Mouse (Mus musculus) testis, adult 2 months (tissue): Measurements from ENCODE around the gene Tnfsfm13.

Experiments used
- CTCF ChIP-seq: fragments of 200-500 bp; IDR thresholded peaks from 2 replicates; pipeline ENCODE4 v1.5.1; 2012; ENCODE audit warnings: low read depth, mild to moderate bottlenecking, inconsistent platforms, low read length, moderate library complexity; ENCODE audit not compliant: control insufficient read depth, insufficient read depth, insufficient replicate concordance
- POLR2A ChIP-seq: fragments of 200-500 bp; IDR thresholded peaks from 2 replicates; pipeline ENCODE4 v1.6.1; 2012; ENCODE audit warnings: low read depth, mild to moderate bottlenecking, inconsistent platforms, low read length, moderate library complexity; ENCODE audit not compliant: control insufficient read depth

- TF ChIP-seq CTCF (peak; percentile 81; the same call in 1 of the 2 replicates), POLR2A (no peak)
Measured at GRCm38 (mm10) chr11:69682840-69683533, 12.9 kb downstream of the Tnfsfm13 start.
